Mouse (Mus musculus): ENCODE data around the gene Spsb4.

Spsb4 gene

DNA sequence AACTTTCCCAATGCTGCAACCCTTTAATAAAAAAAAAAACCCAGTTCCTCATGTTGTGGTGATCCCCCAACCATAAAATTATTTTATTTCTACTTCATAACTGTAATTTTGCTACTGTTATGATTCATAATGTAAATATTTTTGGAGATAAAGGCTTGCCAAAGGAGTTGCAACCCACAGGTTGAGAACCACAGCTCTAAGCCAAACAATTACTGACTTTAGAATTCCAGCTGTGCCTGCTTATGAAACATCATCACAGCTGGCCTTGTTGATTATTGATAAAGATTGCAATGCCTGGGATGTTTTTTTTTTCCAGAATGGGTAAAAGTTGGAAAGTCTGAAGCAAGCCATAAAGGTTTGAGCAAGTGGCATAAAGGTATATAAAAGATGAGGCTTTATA lies 119.6 kb downstream of the Spsb4 start:
- DNase-seq (ENCODE audit: low spot score) = no peak

- no peak for DNase-seq (ENCODE audit: low spot score)
Observed at GRCm38 (mm10) chr9:96896690-96897089, 122.0 kb downstream of the Spsb4 start.

GRCm38 (mm10) chr9:96893582-96893981 lies 125.1 kb downstream of the Spsb4 start:
- DNase-seq (ENCODE audit: low spot score) = no peak
